Mouse (Mus musculus): ENCODE data around the gene Camsap2. TPM values are rescaled to one million over a fixed set of nuclear protein-coding genes. Genes with fewer than 3 reads are reported as not detected.

Gene Camsap2
- polyA plus RNA-seq, 1 experiment from 2014 or later: 59.5 TPM

- ATAC-seq (ENCODE audit: low FRiP score): no peak
- no peak overlapping the region for H3K4me3 ChIP-seq (replicated peaks; ENCODE audit: low read length)
- H3K27ac ChIP-seq: no peak overlapping the region; the same call in 1 of the 2 replicates
- H3K36me3 ChIP-seq (replicated peaks; ENCODE audit: control insufficient read depth, insufficient read depth): peaks cover 10% of the 10 kb centered on the region; the same call in 1 of the 2 replicates
- H3K9me3 ChIP-seq (ENCODE audit: control insufficient read depth, low read length): no peaks in the 10 kb centered on the region
- H3K27me3 ChIP-seq (ENCODE audit: control insufficient read depth, insufficient read depth, low read length): no peaks in the 10 kb centered on the region
- no peak for DNase-seq (ENCODE audit: low spot score)
- peaks cover 6% of the 10 kb centered on the region; the same call in 1 of the 2 replicates for H3K4me1 ChIP-seq (replicated peaks; ENCODE audit: control insufficient read depth, insufficient read depth, low read length)
- 87% methylated on average over 4 of the region's 4 CpGs for WGBS
- no peak overlapping the region for H3K4me2 ChIP-seq (replicated peaks)
- H3K9ac ChIP-seq: no peak overlapping the region
These were observed 14.1 kb downstream of the Camsap2 start for GRCm38 (mm10) chr1:136331836-136332235.

GRCm38 (mm10) chr1:136329426-136329825, 16.5 kb downstream of the Camsap2 start:
- Histone ChIP-seq H3K27ac (no peak overlapping the region), H3K36me3 (replicated peaks; ENCODE audit: control insufficient read depth, insufficient read depth) (peaks cover 10% of the 10 kb centered on the region; the same call in 1 of the 2 replicates), H3K9ac (no peak overlapping the region), H3K4me3 (replicated peaks; ENCODE audit: low read length) (no peak overlapping the region), H3K9me3 (ENCODE audit: control insufficient read depth, low read length) (no peaks in the 10 kb centered on the region), H3K4me2 (replicated peaks) (no peak overlapping the region), H3K4me1 (replicated peaks; ENCODE audit: control insufficient read depth, insufficient read depth, low read length) (peaks cover 18% of the 10 kb centered on the region; the same call in 1 of the 2 replicates), H3K27me3 (ENCODE audit: control insufficient read depth, insufficient read depth, low read length) (no peaks in the 10 kb centered on the region)
- WGBS: 90% methylated on average over 4 of the region's 4 CpGs
- DNase-seq (ENCODE audit: low spot score) (no peak), ATAC-seq (ENCODE audit: low FRiP score) (no peak)

GRCm38 (mm10) chr1:136328640-136329039, 17.3 kb downstream of the Camsap2 start:
- Histone ChIP-seq H3K36me3 (replicated peaks; ENCODE audit: control insufficient read depth, insufficient read depth) (peaks cover 16% of the 10 kb centered on the region), H3K4me3 (replicated peaks; ENCODE audit: low read length) (no peak overlapping the region), H3K9ac (no peak overlapping the region), H3K9me3 (ENCODE audit: control insufficient read depth, low read length) (no peaks in the 10 kb centered on the region), H3K4me2 (replicated peaks) (no peak overlapping the region), H3K27me3 (ENCODE audit: control insufficient read depth, insufficient read depth, low read length) (no peaks in the 10 kb centered on the region), H3K4me1 (replicated peaks; ENCODE audit: control insufficient read depth, insufficient read depth, low read length) (peaks cover 13% of the 10 kb centered on the region; the same call in 1 of the 2 replicates), H3K27ac (no peak overlapping the region)
- no peak for ATAC-seq (ENCODE audit: low FRiP score)
- DNase-seq (ENCODE audit: low spot score): no peak
- WGBS: 86% methylated on average over 2 of the region's 2 CpGs

- Histone ChIP-seq H3K36me3 (replicated peaks; ENCODE audit: control insufficient read depth, insufficient read depth) (peaks cover 26% of the 10 kb centered on the region), H3K4me2 (replicated peaks) (no peak overlapping the region), H3K9me3 (ENCODE audit: control insufficient read depth, low read length) (no peaks in the 10 kb centered on the region), H3K27me3 (ENCODE audit: control insufficient read depth, insufficient read depth, low read length) (no peaks in the 10 kb centered on the region), H3K4me3 (replicated peaks; ENCODE audit: low read length) (no peak overlapping the region), H3K9ac (no peak overlapping the region), H3K4me1 (replicated peaks; ENCODE audit: control insufficient read depth, insufficient read depth, low read length) (peaks cover 13% of the 10 kb centered on the region; the same call in 1 of the 2 replicates), H3K27ac (no peak overlapping the region)
- no peak for ATAC-seq (ENCODE audit: low FRiP score)
- no peak for DNase-seq (ENCODE audit: low spot score)
- 92% methylated on average over 3 of the region's 3 CpGs for WGBS
These were observed 18.3 kb downstream of the Camsap2 start for GRCm38 (mm10) chr1:136327638-136328037.

- Histone ChIP-seq H3K4me2 (replicated peaks) (no peak overlapping the region), H3K27me3 (ENCODE audit: control insufficient read depth, insufficient read depth, low read length) (no peaks in the 10 kb centered on the region), H3K9me3 (ENCODE audit: control insufficient read depth, low read length) (no peaks in the 10 kb centered on the region), H3K27ac (no peak overlapping the region; the same call in 1 of the 2 replicates), H3K4me1 (replicated peaks; ENCODE audit: control insufficient read depth, insufficient read depth, low read length) (peaks cover 13% of the 10 kb centered on the region; the same call in 1 of the 2 replicates), H3K9ac (0 out of 2 replicates have a peak overlapping the region, but pooled peaks have one; percentile 10), H3K4me3 (replicated peaks; ENCODE audit: low read length) (no peak overlapping the region), H3K36me3 (replicated peaks; ENCODE audit: control insufficient read depth, insufficient read depth) (peaks cover 24% of the 10 kb centered on the region)
- DNase-seq (ENCODE audit: low spot score): peak; percentile 57
- no peak for ATAC-seq (ENCODE audit: low FRiP score)
- 45% methylated on average over 4 of the region's 4 CpGs for WGBS
These were observed 20.0 kb downstream of the Camsap2 start for GRCm38 (mm10) chr1:136325933-136326332.

- Histone ChIP-seq H3K9me3 (ENCODE audit: control insufficient read depth, low read length) (no peaks in the 10 kb centered on the region), H3K4me1 (replicated peaks; ENCODE audit: control insufficient read depth, insufficient read depth, low read length) (peaks cover 13% of the 10 kb centered on the region; the same call in 1 of the 2 replicates), H3K4me3 (replicated peaks; ENCODE audit: low read length) (no peak overlapping the region), H3K36me3 (replicated peaks; ENCODE audit: control insufficient read depth, insufficient read depth) (peaks cover 31% of the 10 kb centered on the region), H3K27ac (no peak overlapping the region), H3K4me2 (replicated peaks) (no peak overlapping the region), H3K27me3 (ENCODE audit: control insufficient read depth, insufficient read depth, low read length) (no peaks in the 10 kb centered on the region), H3K9ac (no peak overlapping the region)
- DNase-seq (ENCODE audit: low spot score) (no peak), ATAC-seq (ENCODE audit: low FRiP score) (no peak)
- WGBS: 93% methylated on average over 4 of the region's 4 CpGs
These were observed 23.6 kb downstream of the Camsap2 start for GRCm38 (mm10) chr1:136322331-136322730.

GRCm38 (mm10) chr1:136316317-136316716, 29.6 kb downstream of the Camsap2 start:
- H3K27ac ChIP-seq: no peak overlapping the region
- DNase-seq (ENCODE audit: low spot score) (no peak), ATAC-seq (ENCODE audit: low FRiP score) (no peak)
- H3K4me1 ChIP-seq (replicated peaks; ENCODE audit: control insufficient read depth, insufficient read depth, low read length): 0 out of 2 replicates have a peak, but pooled peaks cover 5% of the 10 kb centered on the region
- H3K36me3 ChIP-seq (replicated peaks; ENCODE audit: control insufficient read depth, insufficient read depth): 0 out of 2 replicates have a peak, but pooled peaks cover 10% of the 10 kb centered on the region
- H3K27me3 ChIP-seq (ENCODE audit: control insufficient read depth, insufficient read depth, low read length): no peaks in the 10 kb centered on the region
- H3K4me3 ChIP-seq (replicated peaks; ENCODE audit: low read length): no peak overlapping the region
- H3K9me3 ChIP-seq (ENCODE audit: control insufficient read depth, low read length): no peaks in the 10 kb centered on the region
- no peak overlapping the region for H3K4me2 ChIP-seq (replicated peaks)
- H3K9ac ChIP-seq: no peak overlapping the region

- H3K27ac ChIP-seq: no peak overlapping the region
- H3K4me3 ChIP-seq (replicated peaks; ENCODE audit: low read length): no peak overlapping the region
- no peak overlapping the region for H3K9ac ChIP-seq
- ATAC-seq (ENCODE audit: low FRiP score): no peak
- 0 out of 2 replicates have a peak, but pooled peaks cover 15% of the 10 kb centered on the region for H3K4me1 ChIP-seq (replicated peaks; ENCODE audit: control insufficient read depth, insufficient read depth, low read length)
- DNase-seq (ENCODE audit: low spot score): no peak
- no peak overlapping the region for H3K4me2 ChIP-seq (replicated peaks)
- H3K27me3 ChIP-seq (ENCODE audit: control insufficient read depth, insufficient read depth, low read length): no peaks in the 10 kb centered on the region
- no peaks in the 10 kb centered on the region for H3K36me3 ChIP-seq (replicated peaks; ENCODE audit: control insufficient read depth, insufficient read depth)
- WGBS: 92% methylated on average over 5 of the region's 5 CpGs
- H3K9me3 ChIP-seq (ENCODE audit: control insufficient read depth, low read length): no peaks in the 10 kb centered on the region
These were observed 36.7 kb downstream of the Camsap2 start for GRCm38 (mm10) chr1:136309193-136309592.

- Histone ChIP-seq H3K9me3 (ENCODE audit: control insufficient read depth, low read length) (no peaks in the 10 kb centered on the region), H3K4me3 (replicated peaks; ENCODE audit: low read length) (no peak overlapping the region), H3K9ac (no peak overlapping the region), H3K4me2 (replicated peaks) (no peak overlapping the region), H3K27ac (no peak overlapping the region), H3K36me3 (replicated peaks; ENCODE audit: control insufficient read depth, insufficient read depth) (peaks cover 8% of the 10 kb centered on the region; the same call in 1 of the 2 replicates), H3K27me3 (ENCODE audit: control insufficient read depth, insufficient read depth, low read length) (no peaks in the 10 kb centered on the region), H3K4me1 (replicated peaks; ENCODE audit: control insufficient read depth, insufficient read depth, low read length) (0 out of 2 replicates have a peak, but pooled peaks cover 10% of the 10 kb centered on the region)
- WGBS: 82% methylated on average over 3 of the region's 3 CpGs
- no peak for ATAC-seq (ENCODE audit: low FRiP score)
- DNase-seq (ENCODE audit: low spot score): no peak
These were observed 39.5 kb downstream of the Camsap2 start for GRCm38 (mm10) chr1:136306424-136306823.

- DNase-seq (ENCODE audit: low spot score) (no peak), ATAC-seq (ENCODE audit: low FRiP score) (no peak)
- Histone ChIP-seq H3K9ac (no peak overlapping the region), H3K36me3 (replicated peaks; ENCODE audit: control insufficient read depth, insufficient read depth) (peaks cover 25% of the 10 kb centered on the region), H3K27ac (no peak overlapping the region), H3K9me3 (ENCODE audit: control insufficient read depth, low read length) (no peaks in the 10 kb centered on the region), H3K27me3 (ENCODE audit: control insufficient read depth, insufficient read depth, low read length) (no peaks in the 10 kb centered on the region), H3K4me3 (replicated peaks; ENCODE audit: low read length) (no peak overlapping the region), H3K4me1 (replicated peaks; ENCODE audit: control insufficient read depth, insufficient read depth, low read length) (no peaks in the 10 kb centered on the region), H3K4me2 (replicated peaks) (no peak overlapping the region)
These were observed 51.9 kb downstream of the Camsap2 start for GRCm38 (mm10) chr1:136293961-136294360.
